Mouse (Mus musculus) MEL (cell line): ENCODE measurements around the gene Rhbdl1. TPM values are rescaled to one million over a fixed set of nuclear protein-coding genes. Genes with fewer than 3 reads are reported as not detected.

Experiments
- DNase-seq: peaks from one replicate; pipeline ENCODE4 v3.0.0; 2011; ENCODE audit warnings: low read depth, low spot score
- H3K27ac ChIP-seq: 2 replicates; pipeline ENCODE4 v1.5.1; 2012; ENCODE audit warnings: low read depth, mild to moderate bottlenecking, control low read depth, low read length, moderate library complexity; ENCODE audit not compliant: control insufficient read depth
- H3K27me3 ChIP-seq, 2 experiments: fragments of 150-350 bp in 1 of 2; sonication (generic) in 1 of 2; 2 replicates each; pipeline ENCODE4 v1.6.1; 2012; ENCODE audit warnings: low read length in 2 of 2, mild to moderate bottlenecking in 2 of 2, improper control_type of control experiment in 1 of 2, moderate library complexity in 1 of 2; ENCODE audit not compliant: insufficient read depth in 2 of 2, control insufficient read depth in 1 of 2
- H3K36me3 ChIP-seq, 2 experiments: 2 replicates each; pipeline ENCODE4 v1.6.1; 2012 to 2014; ENCODE audit warnings: low read length in 2 of 2, improper control_type of control experiment in 1 of 2, inconsistent platforms in 1 of 2, mild to moderate bottlenecking in 1 of 2; ENCODE audit not compliant: insufficient read depth in 2 of 2, control insufficient read depth in 1 of 2
- H3K4me1 ChIP-seq, 2 experiments: fragments of 150-350 bp in 1 of 2; sonication (generic) in 1 of 2; 2 replicates each; pipeline ENCODE4 v1.6.1; 2012; ENCODE audit warnings: low read length in 2 of 2, improper control_type of control experiment in 1 of 2, mild to moderate bottlenecking in 1 of 2; ENCODE audit not compliant: insufficient read depth in 2 of 2, control insufficient read depth in 1 of 2
- H3K4me3 ChIP-seq, 2 experiments: fragments of 150-350 bp in 1 of 2; sonication (generic) in 1 of 2; 2 replicates each; pipeline ENCODE4 v1.5.1; 2012; ENCODE audit warnings: low read depth in 2 of 2, low read length in 2 of 2, mild to moderate bottlenecking in 2 of 2, moderate library complexity in 2 of 2, control low read depth in 1 of 2, improper control_type of control experiment in 1 of 2; ENCODE audit not compliant: control insufficient read depth in 1 of 2, insufficient read depth in 1 of 2
- H3K79me2 ChIP-seq: 2 replicates; pipeline ENCODE4 v1.6.1; 2012; ENCODE audit warnings: mild to moderate bottlenecking, low read length, moderate library complexity; ENCODE audit not compliant: control insufficient read depth, poor library complexity, insufficient read depth
- H3K9ac ChIP-seq: 2 replicates; pipeline ENCODE4 v1.6.1; 2012; ENCODE audit warnings: low read depth, mild to moderate bottlenecking, control low read depth, low read length, moderate library complexity; ENCODE audit not compliant: control insufficient read depth, poor library complexity, severe bottlenecking
- H3K9me3 ChIP-seq: fragments of 150-350 bp; sonication (generic); replicated peaks from 2 replicates; pipeline ENCODE4 v1.6.1; 2012; ENCODE audit warnings: mild to moderate bottlenecking, low read length, improper control_type of control experiment, moderate library complexity; ENCODE audit not compliant: insufficient read depth
- BHLHE40 ChIP-seq: IDR thresholded peaks from 2 replicates; pipeline ENCODE4 v1.6.1; 2012; ENCODE audit warnings: low read depth, mild to moderate bottlenecking, inconsistent platforms, low read length, improper control_type of control experiment, borderline replicate concordance
- CHD1 ChIP-seq: IDR thresholded peaks from 2 replicates; pipeline ENCODE4 v1.6.1; 2012; ENCODE audit warnings: low read depth, mild to moderate bottlenecking, inconsistent platforms, low read length, improper control_type of control experiment
- CHD2 ChIP-seq: IDR thresholded peaks from 2 replicates; pipeline ENCODE4 v1.6.1; 2011; ENCODE audit warnings: low read length, improper control_type of control experiment
- CTCF ChIP-seq, 3 experiments: IDR thresholded peaks in 2 of 3; conservative IDR thresholded peaks in 1 of 3; 2 replicates each; pipeline ENCODE4 v1.5.1; 2011 to 2012; ENCODE audit warnings: low read length in 3 of 3, low read depth in 2 of 3, mild to moderate bottlenecking in 2 of 3, improper control_type of control experiment in 1 of 3, inconsistent platforms in 1 of 3, mixed read lengths in 1 of 3, moderate library complexity in 1 of 3; ENCODE audit not compliant: control insufficient read depth in 1 of 3, insufficient read depth in 1 of 3, poor library complexity in 1 of 3, severe bottlenecking in 1 of 3
- E2F4 ChIP-seq: IDR thresholded peaks from 2 replicates; pipeline ENCODE4 v1.6.1; 2011; ENCODE audit warnings: low read depth, low read length, improper control_type of control experiment, borderline replicate concordance
- EP300 ChIP-seq, 2 experiments: IDR thresholded peaks; 2 replicates each; pipeline ENCODE4 v1.6.1; 2011; ENCODE audit warnings: improper control_type of control experiment in 2 of 2, low read length in 2 of 2, low read depth in 1 of 2, mild to moderate bottlenecking in 1 of 2
- ETS1 ChIP-seq: IDR thresholded peaks from 2 replicates; pipeline ENCODE4 v1.6.1; 2012; ENCODE audit warnings: low read depth, mild to moderate bottlenecking, inconsistent platforms, low read length, improper control_type of control experiment, moderate library complexity
- JUND ChIP-seq: IDR thresholded peaks from 2 replicates; pipeline ENCODE4 v1.6.1; 2011; ENCODE audit warnings: low read depth, mild to moderate bottlenecking, improper control_type of control experiment, low read length
- MXI1 ChIP-seq: IDR thresholded peaks from 2 replicates; pipeline ENCODE4 v1.6.1; 2011; ENCODE audit warnings: mild to moderate bottlenecking, low read depth, low read length, improper control_type of control experiment
- MYB ChIP-seq: IDR thresholded peaks from 2 replicates; pipeline ENCODE4 v1.6.1; 2011; ENCODE audit warnings: mild to moderate bottlenecking, low read depth, low read length, improper control_type of control experiment
- POLR2A ChIP-seq, 2 experiments: IDR thresholded peaks; 2 replicates each; pipeline ENCODE4 v1.6.1; 2011 to 2012; ENCODE audit warnings: low read length in 2 of 2, mild to moderate bottlenecking in 2 of 2, control low read depth in 1 of 2, improper control_type of control experiment in 1 of 2, low read depth in 1 of 2, moderate library complexity in 1 of 2; ENCODE audit not compliant: control insufficient read depth in 1 of 2, insufficient read depth in 1 of 2, poor library complexity in 1 of 2
- RAD21 ChIP-seq: IDR thresholded peaks from 2 replicates; pipeline ENCODE4 v1.6.1; 2011; ENCODE audit warnings: mild to moderate bottlenecking, low read depth, low read length, improper control_type of control experiment
- SIN3A ChIP-seq: IDR thresholded peaks from 2 replicates; pipeline ENCODE4 v1.6.1; 2012; ENCODE audit warnings: low read length, improper control_type of control experiment, inconsistent platforms
- SMC3 ChIP-seq: IDR thresholded peaks from 2 replicates; pipeline ENCODE4 v1.6.1; 2011; ENCODE audit warnings: low read depth, low read length, improper control_type of control experiment
- TBP ChIP-seq: IDR thresholded peaks from 2 replicates; pipeline ENCODE4 v1.8.0; 2011; ENCODE audit warnings: low read depth, low read length, improper control_type of control experiment
- TCF12 ChIP-seq: IDR thresholded peaks from 2 replicates; pipeline ENCODE4 v1.6.1; 2014; ENCODE audit warnings: low read depth, mild to moderate bottlenecking, inconsistent platforms, low read length, improper control_type of control experiment, moderate library complexity
- USF1 ChIP-seq: IDR thresholded peaks from 2 replicates; pipeline ENCODE4 v1.6.1; 2014; ENCODE audit warnings: low read depth, mild to moderate bottlenecking, inconsistent platforms, low read length, improper control_type of control experiment, moderate library complexity
- ZKSCAN1 ChIP-seq: IDR thresholded peaks from 2 replicates; pipeline ENCODE4 v1.6.1; 2012; ENCODE audit warnings: low read depth, mild to moderate bottlenecking, inconsistent platforms, low read length, improper control_type of control experiment, moderate library complexity
- polyA plus RNA-seq, 2 experiments: library from polyadenylated mRNA; stranded (reverse) in 1 of 2; unstranded in 1 of 2; fragments of >175 nt in 1 of 2; fragments of >200 nt in 1 of 2; gene quantifications; 2 replicates each; pipeline versions ENCODE4 v1.2.1 to v1.2.4; 2012; ENCODE audit warnings: low replicate concordance in 2 of 2, low read depth in 1 of 2; ENCODE audit not compliant: insufficient read length in 2 of 2, insufficient read depth in 1 of 2, missing spikeins in 1 of 2
- total RNA-seq: library from RNA; depleted of rRNA; stranded (reverse); fragments of 300-350 nt; gene quantifications from 2 replicates; pipeline ENCODE4 v1.2.3, GENCODE M21; 2012

The Rhbdl1 gene
- total and polyA plus RNA-seq, 3 experiments, result 1.4 to 4.0 TPM; not detected in 1

DNA sequence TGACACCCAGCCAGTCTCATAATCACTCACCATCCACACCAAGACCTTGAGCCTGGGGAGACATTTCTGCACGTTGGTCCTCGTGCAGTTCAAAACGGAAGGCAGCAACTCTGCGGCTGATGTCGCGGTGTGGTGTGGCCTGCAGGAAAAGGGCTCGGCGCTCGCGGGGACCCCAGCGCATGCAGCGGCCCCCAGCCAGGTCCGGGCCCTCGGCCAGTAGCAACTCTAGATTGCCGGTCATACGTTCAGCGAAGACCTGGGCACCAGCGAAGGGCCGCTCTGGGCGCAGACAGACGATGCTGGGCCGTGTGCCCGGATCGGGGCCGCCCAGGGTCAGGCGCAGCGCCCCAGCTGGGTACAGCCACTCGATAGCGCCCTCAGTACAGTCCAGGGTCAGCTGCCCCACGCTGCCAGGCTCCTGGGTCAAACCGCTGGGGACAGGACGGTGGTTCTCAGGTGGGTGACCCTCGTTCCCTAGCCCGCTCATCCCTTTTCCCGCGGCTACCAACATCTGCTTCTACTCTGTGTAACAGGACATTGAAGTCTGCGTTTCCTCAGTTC lies 40.8 kb downstream of the Rhbdl1 start:
- Histone ChIP-seq H3K4me3 (peak overlapping the region; percentile 69 to 95), H3K4me1 (peaks cover 0 to 24% of the 10 kb centered on the region in 2 experiments; a peak in 1 of 4 replicates), H3K9ac (peak overlapping the region; percentile 73), H3K27me3 (no peaks in the 10 kb centered on the region), H3K36me3 (peaks cover 0 to 4% of the 10 kb centered on the region in 2 experiments; a peak in 1 of 4 replicates), H3K27ac (no peak overlapping the region), H3K9me3 (no peaks in the 10 kb centered on the region), H3K79me2 (peaks cover 19% of the 10 kb centered on the region)
- peak; percentile 40 for DNase-seq
- TF ChIP-seq CHD1 (no peak), BHLHE40 (no peak), ETS1 (no peak), MXI1 (no peak; the same call in 1 of the 2 replicates), POLR2A (IDR thresholded peaks at IDR 0.05; ENCODE audit: control insufficient read depth in 1 of 2, insufficient read depth in 1 of 2, low read depth in 1 of 2, low read length in 2 of 2, poor library complexity in 1 of 2) (0 out of 4 replicates have a peak, but pooled peaks of 1 of the 2 experiments have one; percentile 1)

DNA sequence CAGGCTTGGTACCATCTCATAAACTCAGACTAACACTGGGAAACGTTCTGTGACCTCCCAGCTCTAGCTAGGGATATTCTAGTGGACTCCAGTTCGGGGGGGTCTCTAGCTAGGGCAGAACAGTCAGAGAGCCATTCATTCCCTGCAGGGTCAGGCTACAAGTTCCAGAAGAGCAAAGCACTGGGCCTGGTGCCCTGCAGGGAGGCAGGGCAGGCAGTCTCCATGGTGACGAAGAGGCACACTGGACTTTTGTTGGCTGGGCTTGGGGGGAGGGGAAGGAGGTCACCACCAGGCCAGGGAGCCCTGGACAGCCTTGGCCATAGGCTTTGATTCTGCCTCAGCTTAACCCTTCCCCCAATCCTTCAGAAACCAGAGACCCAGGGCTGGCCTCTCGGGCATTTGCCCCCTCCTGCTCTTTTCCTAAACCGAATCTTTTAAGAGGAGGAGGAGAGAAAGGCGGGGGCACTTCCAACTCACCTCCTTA lies 41.4 kb downstream of the Rhbdl1 start, which contains the start of gene AC134908.4:
Gene AC134908.4 (minus strand): TSS at position 51 of the 484 bp plus-strand sequence.
- Histone ChIP-seq H3K4me1 (peaks cover 0 to 29% of the 10 kb centered on the region in 2 experiments; a peak in 2 of 4 replicates), H3K9me3 (no peaks in the 10 kb centered on the region)

DNA sequence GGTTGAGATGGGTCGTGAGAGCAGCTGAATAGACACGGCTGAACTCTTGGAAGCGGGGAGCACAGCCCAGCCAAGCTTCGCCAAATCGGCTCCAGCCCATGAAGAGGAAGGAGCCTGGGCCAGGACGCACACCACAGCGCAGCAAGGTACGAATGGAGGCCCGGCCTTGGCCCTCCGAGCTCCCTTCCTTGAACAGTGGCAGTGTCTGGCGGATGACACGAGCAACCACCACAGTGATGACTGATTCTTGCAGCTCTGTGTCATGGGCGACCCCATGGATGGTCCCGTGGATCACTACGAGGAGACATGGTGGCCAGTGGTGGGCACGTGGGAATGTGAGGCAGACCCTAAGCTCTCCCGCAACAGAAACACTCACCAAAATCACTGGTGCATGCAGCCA lies 42.1 kb downstream of the Rhbdl1 start:
- no peak overlapping the region for H3K4me3 ChIP-seq
- peaks cover 0 to 9% of the 10 kb centered on the region in 2 experiments; a peak in 1 of 4 replicates for H3K36me3 ChIP-seq
- TF ChIP-seq EP300 (IDR thresholded peaks at IDR 0.05; ENCODE audit: low read depth in 1 of 2, low read length in 2 of 2), result no peak
- TF ChIP-seq, all 39 proteins: peak for 0
- Histone ChIP-seq H3K4me1 (peaks cover 0 to 30% of the 10 kb centered on the region in 2 experiments; a peak in 2 of 4 replicates), H3K27me3 (no peaks in the 10 kb centered on the region), H3K79me2 (peaks cover 20% of the 10 kb centered on the region), H3K9ac (no peak overlapping the region), H3K27ac (no peak overlapping the region), H3K9me3 (no peaks in the 10 kb centered on the region)
- DNase-seq, result no peak

More for the DNA sequence above, 41.4 kb downstream of the Rhbdl1 start, which contains the start of gene AC134908.4:
- Histone ChIP-seq H3K27me3 (no peaks in the 10 kb centered on the region), H3K36me3 (peaks cover 0 to 8% of the 10 kb centered on the region in 2 experiments; a peak in 1 of 4 replicates), H3K27ac (no peak within 1 kb of the TSS), H3K79me2 (peaks cover 20% of the 10 kb centered on the region), H3K4me3 (peak within 1 kb of the TSS; percentile 69 to 95)
- DNase-seq, result no peak
- TF ChIP-seq RAD21, result no peak
- no peak for TF ChIP-seq JUND
- TF ChIP-seq SIN3A, result no peak
- TF ChIP-seq USF1, result no peak
- TF ChIP-seq TCF12, result no peak
- TF ChIP-seq SMC3, result no peak
- no peak for TF ChIP-seq ZKSCAN1
- TF ChIP-seq TBP, result no peak
- no peak for TF ChIP-seq CHD2
- no peak for TF ChIP-seq MYB
- TF ChIP-seq BHLHE40, result no peak
- TF ChIP-seq E2F4, result no peak
- no peak for TF ChIP-seq CTCF (IDR thresholded peaks at IDR 0.05 in 2 of 3, conservative IDR thresholded peaks at IDR 0.05 in 1 of 3; ENCODE audit: control insufficient read depth in 1 of 3, insufficient read depth in 1 of 3, low read depth in 2 of 3, low read length in 3 of 3, poor library complexity in 1 of 3, severe bottlenecking in 1 of 3)
- TF ChIP-seq, all 39 proteins: peak for 0
- peak within 1 kb of the TSS; percentile 73 for H3K9ac ChIP-seq
